Mouse (Mus musculus) forebrain, embryonic 12.5 days (tissue): ENCODE results near the gene Gm3238. TPM values are rescaled to one million over a fixed set of nuclear protein-coding genes. Genes with fewer than 3 reads are reported as not detected.
"Not testable (repeated sequence)": the region's sequence is repeated elsewhere in the genome, so short reads cannot be mapped to it uniquely, and the experiment has no call there.

Experiments
- ATAC-seq: fragments of 200-750 bp; cut with Nextera tagmentation; 2 replicates; pipeline ENCODE4 v1.8.0; 2017; ENCODE audit warnings: moderate TSS enrichment; ENCODE audit not compliant: low FRiP score
- H3K27ac ChIP-seq: fragments of 300-500 bp; sonication (generic); 2 replicates; pipeline ENCODE4 v1.5.1; 2016; ENCODE audit warnings: mild to moderate bottlenecking
- H3K27me3 ChIP-seq: fragments of 300-500 bp; sonication (generic); 2 replicates; pipeline ENCODE4 v1.6.1; 2016; ENCODE audit warnings: mild to moderate bottlenecking
- H3K36me3 ChIP-seq: fragments of 300-500 bp; sonication (generic); replicated peaks from 2 replicates; pipeline ENCODE4 v1.6.1; 2016; ENCODE audit warnings: mild to moderate bottlenecking
- H3K4me1 ChIP-seq: fragments of 300-500 bp; sonication (generic); 2 replicates; pipeline ENCODE4 v1.6.1; 2016
- H3K4me2 ChIP-seq: fragments of 300-500 bp; sonication (generic); 2 replicates; pipeline ENCODE4 v1.6.1; 2016; ENCODE audit warnings: mild to moderate bottlenecking, moderate library complexity
- H3K4me3 ChIP-seq: fragments of 300-500 bp; sonication (generic); replicated peaks from 2 replicates; pipeline ENCODE4 v1.5.1; 2016; ENCODE audit warnings: mild to moderate bottlenecking
- H3K9ac ChIP-seq: fragments of 300-500 bp; sonication (generic); 2 replicates; pipeline ENCODE4 v1.6.1; 2016; ENCODE audit warnings: mild to moderate bottlenecking
- H3K9me3 ChIP-seq: fragments of 300-500 bp; sonication (generic); 2 replicates; pipeline ENCODE4 v1.6.1; 2016
- WGBS: fragments of 180-500 bp; shearing (Covaris S2); methylation state at CpG from one replicate; pipeline ENCODE4 v1.1.7; 2016; 5-methylcytosine and 5-hydroxymethylcytosine counted together
- polyA plus RNA-seq: library from polyadenylated mRNA; unstranded; fragments of >200 nt; fragmentation: Nextera tagmentation; extraction: Ambion mirVana; gene quantifications from 2 replicates; pipeline ENCODE4 v1.2.1, GENCODE M21; 2016

Gene Gm3238
- polyA plus RNA-seq, 1 experiment from 2014 or later, result not detected

DNA sequence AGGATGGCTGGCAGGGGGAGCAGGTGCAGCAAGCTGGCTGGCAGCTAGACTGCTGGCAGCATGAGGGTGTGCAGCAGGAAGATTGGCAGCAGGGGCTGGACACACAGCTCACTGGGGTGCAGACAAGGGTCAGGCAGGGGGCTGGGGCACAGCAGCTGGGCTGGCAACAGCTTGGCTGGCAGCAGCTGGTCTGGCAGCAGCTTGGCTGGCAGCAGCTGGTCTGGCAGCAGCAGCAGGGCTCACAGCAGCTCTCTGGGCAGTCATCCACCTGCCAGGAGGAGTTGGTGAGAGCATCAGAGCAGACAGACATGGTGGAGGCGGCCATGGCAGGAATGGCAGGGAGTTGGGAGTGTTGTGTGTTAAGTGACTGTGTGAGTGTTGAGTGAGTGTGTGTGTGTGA is 16.8 kb upstream of the Gm3238 start, which contains the start of gene Gm7137:
Gm7137 (minus strand) TSS at position 325 of the 400 bp plus-strand sequence.
- not testable (repeated sequence) for H3K27ac ChIP-seq, H3K4me2 ChIP-seq, H3K9me3 ChIP-seq, ATAC-seq, H3K9ac ChIP-seq, H3K27me3 ChIP-seq, H3K36me3 ChIP-seq, H3K4me1 ChIP-seq, H3K4me3 ChIP-seq
- WGBS, result 43% methylated on average over 1 of the region's 1 CpGs

GRCm38 (mm10) chr10:77783396-77783795 is 12.3 kb upstream of the Gm3238 start:
- WGBS, result 70% methylated on average over 3 of the region's 3 CpGs
- H3K36me3 ChIP-seq, H3K27me3 ChIP-seq, ATAC-seq, H3K9me3 ChIP-seq, H3K9ac ChIP-seq, H3K4me1 ChIP-seq, H3K4me2 ChIP-seq, H3K4me3 ChIP-seq, H3K27ac ChIP-seq: not testable (repeated sequence)

- not testable (repeated sequence) for H3K9me3 ChIP-seq, H3K27ac ChIP-seq, H3K9ac ChIP-seq, H3K4me3 ChIP-seq, H3K36me3 ChIP-seq, ATAC-seq, H3K4me2 ChIP-seq, H3K27me3 ChIP-seq, H3K4me1 ChIP-seq
- no CpG with 5 or more reads among the region's 1 CpGs for WGBS
These were observed 11.3 kb upstream of the Gm3238 start, which contains the start of gene Gm3250 for GRCm38 (mm10) chr10:77782442-77782841. Gene Gm3250 (minus strand): TSS chr10:77782542.

GRCm38 (mm10) chr10:77776844-77777243 is 5.7 kb upstream of the Gm3238 start, which contains the start of gene Gm7138:
Gene Gm7138 (minus strand): TSS chr10:77776944.
- 71% methylated on average over 1 of the region's 1 CpGs for WGBS
- H3K9ac ChIP-seq, H3K27ac ChIP-seq, H3K4me1 ChIP-seq, H3K27me3 ChIP-seq, H3K9me3 ChIP-seq, H3K36me3 ChIP-seq, ATAC-seq, H3K4me2 ChIP-seq, H3K4me3 ChIP-seq: not testable (repeated sequence)

- H3K4me1 ChIP-seq, H3K9ac ChIP-seq, H3K36me3 ChIP-seq, H3K27me3 ChIP-seq, H3K9me3 ChIP-seq, H3K4me2 ChIP-seq, H3K4me3 ChIP-seq, ATAC-seq, H3K27ac ChIP-seq: not testable (repeated sequence)
- 92% methylated on average over 1 of the region's 3 CpGs for WGBS
These were observed 1.0 kb upstream of the Gm3238 start for GRCm38 (mm10) chr10:77772142-77772541.

DNA sequence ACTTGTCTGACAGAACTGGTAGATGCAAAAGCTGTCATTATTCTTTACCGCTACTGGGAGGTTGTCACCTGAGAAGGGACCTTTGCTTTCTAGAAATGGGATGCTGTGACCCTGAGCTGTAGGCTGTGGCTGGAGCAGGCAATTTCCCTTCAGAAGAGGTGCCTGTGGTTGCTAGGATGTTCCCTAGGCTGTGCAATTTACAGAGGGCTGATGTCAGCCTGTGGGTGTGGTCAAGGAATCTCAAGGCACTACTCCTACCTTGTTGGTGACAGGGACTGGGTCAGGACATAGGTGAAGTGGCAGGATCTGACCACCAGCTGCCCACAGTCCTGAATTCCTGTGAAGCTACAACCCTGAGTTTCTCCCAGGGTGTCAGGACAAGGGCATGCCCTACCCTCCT is 1.4 kb downstream of the Gm3238 start:
- 77% methylated on average over 1 of the region's 1 CpGs for WGBS

GRCm38 (mm10) chr10:77759582-77759981 is 11.5 kb downstream of the Gm3238 start, which contains the start of gene Gm3233:
Gene Gm3233 (minus strand): TSS chr10:77759682.
- not testable (repeated sequence) for H3K9ac ChIP-seq, H3K9me3 ChIP-seq
- WGBS, result no CpG with 5 or more reads among the region's 1 CpGs

More for the DNA sequence above, 1.4 kb downstream of the Gm3238 start:
- no peak for ATAC-seq
- H3K4me2 ChIP-seq, result no peak overlapping the region
- H3K36me3 ChIP-seq, result no peaks in the 10 kb centered on the region
- no peaks in the 10 kb centered on the region for H3K9me3 ChIP-seq
- H3K4me1 ChIP-seq, result no peaks in the 10 kb centered on the region
- no peaks in the 10 kb centered on the region for H3K27me3 ChIP-seq
- no peak overlapping the region for H3K9ac ChIP-seq
- no peak overlapping the region for H3K27ac ChIP-seq
- no peak overlapping the region for H3K4me3 ChIP-seq

GRCm38 (mm10) chr10:77753448-77753847 is 17.7 kb downstream of the Gm3238 start:
- Histone ChIP-seq H3K4me2 (no peak overlapping the region), H3K9me3 (no peaks in the 10 kb centered on the region), H3K4me3 (no peak overlapping the region), H3K9ac (no peak overlapping the region), H3K27me3 (no peaks in the 10 kb centered on the region), H3K36me3 (no peaks in the 10 kb centered on the region), H3K27ac (no peak overlapping the region), H3K4me1 (no peaks in the 10 kb centered on the region)
- no peak for ATAC-seq

More at GRCm38 (mm10) chr10:77759582-77759981, 11.5 kb downstream of the Gm3238 start, which contains the start of gene Gm3233:
- ATAC-seq, H3K27ac ChIP-seq, H3K4me1 ChIP-seq, H3K36me3 ChIP-seq, H3K4me2 ChIP-seq, H3K4me3 ChIP-seq, H3K27me3 ChIP-seq: not testable (repeated sequence)

DNA sequence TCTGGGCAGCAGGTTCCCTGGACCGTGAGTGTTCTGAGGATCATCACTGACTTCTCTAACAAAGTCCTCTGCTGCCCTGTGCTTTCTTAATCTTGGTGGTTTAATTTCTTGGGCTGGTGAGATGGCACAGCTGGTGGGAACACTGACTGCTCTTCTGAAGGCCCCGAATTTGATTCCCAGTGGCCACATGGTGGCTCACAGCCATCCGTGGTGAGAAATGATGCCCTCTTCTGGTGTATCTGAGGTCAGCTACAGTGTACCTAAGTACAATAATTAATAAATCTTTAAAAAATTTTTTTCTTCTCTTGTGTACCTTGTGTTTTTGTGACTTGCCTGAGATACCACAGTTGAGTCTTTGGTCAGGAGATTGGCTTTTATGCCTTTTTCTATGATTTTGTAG is 18.8 kb downstream of the Gm3238 start:
- ATAC-seq, H3K27me3 ChIP-seq, H3K27ac ChIP-seq, H3K4me2 ChIP-seq, H3K9me3 ChIP-seq, H3K9ac ChIP-seq, H3K36me3 ChIP-seq, H3K4me3 ChIP-seq, H3K4me1 ChIP-seq: not testable (repeated sequence)
- 67% methylated on average over 3 of the region's 3 CpGs for WGBS

- not testable (repeated sequence) for H3K36me3 ChIP-seq, H3K4me1 ChIP-seq, ATAC-seq, H3K27ac ChIP-seq, H3K9ac ChIP-seq, H3K9me3 ChIP-seq, H3K27me3 ChIP-seq, H3K4me2 ChIP-seq, H3K4me3 ChIP-seq
- 86% methylated on average over 1 of the region's 1 CpGs for WGBS
These were observed 19.9 kb downstream of the Gm3238 start, which contains the start of gene Gm9736 for GRCm38 (mm10) chr10:77751254-77751653. Gene Gm9736 (minus strand): TSS chr10:77751354.

DNA sequence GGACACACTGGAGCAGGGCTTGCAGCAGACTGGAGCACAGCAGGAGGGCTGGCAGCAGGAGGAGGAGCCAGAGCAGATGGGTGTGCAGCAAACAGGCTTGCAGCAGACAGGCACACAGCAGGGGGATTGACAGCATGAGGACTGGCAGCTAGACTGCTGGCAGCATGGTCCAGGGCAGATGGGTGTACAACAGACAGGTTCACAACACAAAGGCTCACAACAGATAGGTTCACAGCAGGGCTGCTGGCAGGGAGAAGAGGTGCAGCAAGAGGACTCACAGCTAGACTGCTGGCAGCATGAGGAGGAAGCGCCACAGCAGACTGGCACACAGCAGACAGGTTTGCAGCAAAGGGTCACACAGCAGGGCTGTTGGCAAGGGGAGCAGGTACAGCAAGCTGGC is 20.4 kb downstream of the Gm3238 start:
- not testable (repeated sequence) for ATAC-seq, H3K9ac ChIP-seq
- WGBS, result 83% methylated on average over 1 of the region's 1 CpGs

GRCm38 (mm10) chr10:77741924-77742688 is 29.0 kb downstream of the Gm3238 start, which contains the start of gene Gm18596:
Gene Gm18596 (minus strand): TSS chr10:77742638.
- H3K9me3 ChIP-seq, H3K4me3 ChIP-seq, H3K9ac ChIP-seq, H3K4me2 ChIP-seq, ATAC-seq, H3K27me3 ChIP-seq, H3K36me3 ChIP-seq: not testable (repeated sequence)
- 59% methylated on average over 5 of the region's 5 CpGs for whole genome bisulfite sequencing
- H3K4me1 ChIP-seq, result peaks cover 16% of the 10 kb centered on the region
- peak within 1 kb of the TSS; percentile 43; the same call in 1 of the 2 replicates for H3K27ac ChIP-seq

More for the DNA sequence above, 20.4 kb downstream of the Gm3238 start:
- H3K27me3 ChIP-seq, H3K4me2 ChIP-seq, H3K4me1 ChIP-seq, H3K9me3 ChIP-seq, H3K27ac ChIP-seq, H3K36me3 ChIP-seq, H3K4me3 ChIP-seq: not testable (repeated sequence)

DNA sequence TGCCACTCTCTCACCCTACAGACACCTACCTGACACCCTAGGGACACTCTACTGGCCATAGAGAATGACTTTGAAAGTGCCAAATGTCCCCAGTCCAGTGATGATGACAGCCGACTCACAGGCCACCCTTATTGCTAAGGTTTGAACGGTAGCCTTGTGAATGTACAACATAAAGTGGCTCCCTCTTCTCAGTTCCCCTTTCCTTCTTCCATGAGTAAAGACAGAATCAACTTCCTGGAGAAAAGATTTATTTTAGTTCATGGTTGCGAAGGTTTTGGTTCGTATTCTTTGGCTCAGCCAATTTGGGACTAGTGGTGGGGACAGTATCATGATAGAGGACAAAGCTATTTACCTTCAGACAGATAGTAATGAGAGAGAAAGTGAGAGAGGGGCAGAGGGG is 32.2 kb downstream of the Gm3238 start:
- no peak for ATAC-seq
- Histone ChIP-seq H3K4me3 (no peak overlapping the region), H3K27me3 (no peaks in the 10 kb centered on the region), H3K9me3 (no peaks in the 10 kb centered on the region), H3K4me1 (peaks cover 17% of the 10 kb centered on the region), H3K9ac (no peak overlapping the region), H3K36me3 (no peaks in the 10 kb centered on the region), H3K27ac (no peak overlapping the region), H3K4me2 (no peak overlapping the region)
- WGBS, result 93% methylated on average over 4 of the region's 4 CpGs
